Mouse (Mus musculus) bone marrow macrophage, adult 2 months (primary cell): Measurements from ENCODE around the gene B9d1.

Experiments
- CTCF ChIP-seq: IDR thresholded peaks from 2 replicates; pipeline ENCODE4 v1.5.1; 2012; ENCODE audit warnings: low read depth, mild to moderate bottlenecking, low read length, moderate library complexity
- POLR2A ChIP-seq: IDR thresholded peaks from 2 replicates; pipeline ENCODE4 v1.6.1; 2012; ENCODE audit warnings: mild to moderate bottlenecking, low read depth, low read length, borderline replicate concordance

DNA sequence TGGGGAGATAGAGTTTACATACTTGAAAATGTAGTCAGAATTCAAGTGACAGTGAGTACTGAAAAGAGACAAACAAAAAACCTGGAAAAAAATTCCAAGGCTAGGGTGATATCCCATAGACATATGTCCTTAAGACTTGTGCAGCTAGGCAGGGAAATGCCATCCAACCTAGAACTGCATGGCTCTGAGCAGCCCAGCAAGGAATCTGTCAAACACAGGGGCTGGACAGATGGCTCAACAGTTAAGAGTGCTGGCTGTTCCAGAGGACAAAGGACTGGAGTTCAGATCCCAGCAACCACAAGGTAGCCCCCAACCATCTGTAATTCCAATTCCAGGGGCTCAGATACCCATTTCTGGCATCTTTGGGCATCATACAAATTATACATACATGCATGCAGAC is 45.7 kb downstream of the B9d1 start:
- no peak for TF ChIP-seq CTCF
- TF ChIP-seq POLR2A: no peak
